Mouse (Mus musculus): ENCODE measurements around the gene Apbb2. TPM values are rescaled to one million over a fixed set of nuclear protein-coding genes. Genes with fewer than 3 reads are reported as not detected.
A peak's percentile ranks its signal among the peaks of the same experiment; 100 is the strongest.

The Apbb2 gene
- polyA plus RNA-seq, 1 experiment, result 36.1 TPM

- peak in 1 of 2 experiments; percentile 30 for DNase-seq
- Histone ChIP-seq H3K4me1 (ENCODE audit: control insufficient read depth, insufficient read depth, low read length) (peaks cover 5% of the 10 kb centered on the region), H3K27ac (ENCODE audit: insufficient read depth, low read length) (no peak overlapping the region), H3K4me3 (replicated peaks; ENCODE audit: insufficient read depth, low read depth, low read length) (no peak overlapping the region), H3K27me3 (ENCODE audit: control insufficient read depth, insufficient read depth, low read length) (no peaks in the 10 kb centered on the region)
- 46% methylated on average over 7 of the region's 7 CpGs for WGBS
- no peak for TF ChIP-seq POLR2A (IDR thresholded peaks at IDR 0.05; ENCODE audit: borderline replicate concordance, insufficient read depth, low read length)
- no peak for TF ChIP-seq CTCF (IDR thresholded peaks at IDR 0.05; ENCODE audit: borderline replicate concordance, insufficient read depth, low read depth, low read length)
Observed at GRCm38 (mm10) chr5:66338583-66338982, 280.0 kb downstream of the Apbb2 start.

DNA sequence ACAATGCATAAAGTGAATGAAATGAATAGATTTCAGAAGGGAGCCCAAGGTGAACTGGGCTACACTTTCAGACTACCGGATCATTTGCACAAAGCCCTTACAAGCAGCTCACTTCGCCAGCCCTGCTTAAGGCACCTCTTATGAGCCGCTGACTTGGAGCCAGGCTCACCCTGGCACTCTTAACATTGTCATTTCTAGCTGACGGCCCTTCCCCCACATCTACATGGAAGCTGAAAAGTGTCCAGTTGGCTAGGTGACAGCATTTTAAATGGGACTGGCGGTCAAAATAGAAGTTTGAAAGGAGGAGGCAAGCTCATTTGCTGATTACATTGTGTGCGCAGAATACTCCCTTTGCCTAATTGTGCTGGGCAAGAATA lies 280.6 kb downstream of the Apbb2 start:
- H3K27me3 ChIP-seq (ENCODE audit: control insufficient read depth, insufficient read depth, low read length), result no peaks in the 10 kb centered on the region
- H3K27ac ChIP-seq (ENCODE audit: insufficient read depth, low read length), result no peak overlapping the region
- peak; percentile 50 to 55 for DNase-seq
- WGBS, result 9% methylated on average over 6 of the region's 6 CpGs
- peaks cover 5% of the 10 kb centered on the region for H3K4me1 ChIP-seq (ENCODE audit: control insufficient read depth, insufficient read depth, low read length)
- no peak for TF ChIP-seq CTCF (IDR thresholded peaks at IDR 0.05; ENCODE audit: borderline replicate concordance, insufficient read depth, low read depth, low read length)
- TF ChIP-seq POLR2A (IDR thresholded peaks at IDR 0.05; ENCODE audit: borderline replicate concordance, insufficient read depth, low read length), result no peak
- peak overlapping the region; percentile 51 for H3K4me3 ChIP-seq (replicated peaks; ENCODE audit: insufficient read depth, low read depth, low read length)

GRCm38 (mm10) chr5:66337025-66337968 lies 281.3 kb downstream of the Apbb2 start:
- Histone ChIP-seq H3K27ac (ENCODE audit: insufficient read depth, low read length) (no peak overlapping the region), H3K4me3 (replicated peaks; ENCODE audit: insufficient read depth, low read depth, low read length) (peak overlapping the region; percentile 51), H3K4me1 (ENCODE audit: control insufficient read depth, insufficient read depth, low read length) (peaks cover 5% of the 10 kb centered on the region), H3K27me3 (ENCODE audit: control insufficient read depth, insufficient read depth, low read length) (no peaks in the 10 kb centered on the region)
- TF ChIP-seq CTCF (IDR thresholded peaks at IDR 0.05; ENCODE audit: borderline replicate concordance, insufficient read depth, low read depth, low read length), result no peak
- no peak for TF ChIP-seq POLR2A (IDR thresholded peaks at IDR 0.05; ENCODE audit: borderline replicate concordance, insufficient read depth, low read length)
- 13% methylated on average over 38 of the region's 38 CpGs for WGBS
- DNase-seq, result peak; percentile 58 to 61

GRCm38 (mm10) chr5:66330806-66331205 lies 287.8 kb downstream of the Apbb2 start:
- H3K27me3 ChIP-seq (ENCODE audit: control insufficient read depth, insufficient read depth, low read length), result no peaks in the 10 kb centered on the region
- no peak for DNase-seq
- H3K4me3 ChIP-seq (replicated peaks; ENCODE audit: insufficient read depth, low read depth, low read length), result no peak overlapping the region
- H3K4me1 ChIP-seq (ENCODE audit: control insufficient read depth, insufficient read depth, low read length), result peaks cover under 1% of the 10 kb centered on the region; the same call in 1 of the 2 replicates
- 96% methylated on average over 6 of the region's 6 CpGs for WGBS
- H3K27ac ChIP-seq (ENCODE audit: insufficient read depth, low read length), result no peak overlapping the region
- TF ChIP-seq POLR2A (IDR thresholded peaks at IDR 0.05; ENCODE audit: borderline replicate concordance, insufficient read depth, low read length), result no peak
- no peak for TF ChIP-seq CTCF (IDR thresholded peaks at IDR 0.05; ENCODE audit: borderline replicate concordance, insufficient read depth, low read depth, low read length)

DNA sequence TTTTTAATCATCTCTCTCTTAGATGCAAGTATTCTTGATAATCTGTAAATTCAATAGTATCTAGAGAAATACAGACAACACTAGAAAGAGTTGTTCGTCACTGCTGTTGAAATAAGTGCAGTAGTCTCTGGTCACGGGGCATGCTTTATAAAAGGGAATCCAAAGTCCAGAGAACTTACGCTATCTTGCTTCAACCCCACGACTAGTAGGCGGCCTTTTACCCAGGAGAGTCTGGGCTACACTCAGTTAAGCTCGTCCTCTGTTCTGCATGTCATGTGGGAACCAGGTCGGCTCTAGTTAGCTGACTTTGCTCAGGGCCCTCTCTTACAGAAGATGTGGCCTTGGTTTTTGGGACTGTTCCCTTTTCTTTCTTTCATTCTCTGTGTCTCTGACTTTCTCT lies 289.8 kb downstream of the Apbb2 start:
- WGBS, result 83% methylated on average over 7 of the region's 7 CpGs
- Histone ChIP-seq H3K27ac (ENCODE audit: insufficient read depth, low read length) (no peak overlapping the region), H3K27me3 (ENCODE audit: control insufficient read depth, insufficient read depth, low read length) (no peaks in the 10 kb centered on the region), H3K4me1 (ENCODE audit: control insufficient read depth, insufficient read depth, low read length) (peaks cover 12% of the 10 kb centered on the region), H3K4me3 (replicated peaks; ENCODE audit: insufficient read depth, low read depth, low read length) (no peak overlapping the region)
- DNase-seq, result no peak
- TF ChIP-seq POLR2A (IDR thresholded peaks at IDR 0.05; ENCODE audit: borderline replicate concordance, insufficient read depth, low read length) (no peak), CTCF (IDR thresholded peaks at IDR 0.05; ENCODE audit: borderline replicate concordance, insufficient read depth, low read depth, low read length) (no peak)

DNA sequence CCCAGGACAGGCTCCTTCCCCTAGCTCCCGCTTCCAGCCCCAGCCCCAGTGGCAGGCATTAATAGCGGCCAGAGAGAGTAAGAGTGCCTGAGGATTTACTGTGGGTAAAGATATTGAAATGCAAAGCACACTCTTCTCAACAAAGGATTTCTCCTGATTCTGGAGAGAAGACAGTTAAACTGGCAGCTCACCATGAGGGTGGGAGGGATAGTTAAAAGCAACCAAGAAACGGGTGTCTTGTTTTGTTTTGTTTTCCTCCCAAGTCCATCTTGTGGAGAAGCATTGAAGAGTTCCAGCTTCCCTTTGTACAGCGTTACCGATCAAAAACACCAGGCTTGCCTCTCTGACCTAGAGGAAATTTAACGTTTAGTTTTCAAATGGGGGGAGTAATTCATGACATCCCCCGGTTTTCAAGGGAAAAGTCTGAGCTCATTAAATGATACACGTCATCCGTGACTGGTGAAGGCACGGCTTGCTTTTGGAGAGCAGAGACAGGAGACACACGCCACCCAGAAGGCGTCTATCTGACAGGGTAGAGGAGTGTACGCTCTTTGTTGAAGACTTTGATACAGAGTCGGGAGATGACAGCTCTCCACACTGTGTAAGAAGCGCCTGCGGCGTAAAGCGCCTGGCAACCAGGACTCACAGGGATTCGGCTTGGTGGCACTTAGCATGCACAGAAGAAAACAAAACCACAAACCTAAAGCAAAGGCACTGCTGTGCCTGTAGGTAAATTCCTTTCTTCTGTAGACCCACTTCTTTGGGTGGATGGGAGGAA lies 290.4 kb downstream of the Apbb2 start:
- Histone ChIP-seq H3K4me3 (replicated peaks; ENCODE audit: insufficient read depth, low read depth, low read length) (no peak overlapping the region), H3K27ac (ENCODE audit: insufficient read depth, low read length) (no peak overlapping the region), H3K27me3 (ENCODE audit: control insufficient read depth, insufficient read depth, low read length) (no peaks in the 10 kb centered on the region), H3K4me1 (ENCODE audit: control insufficient read depth, insufficient read depth, low read length) (peaks cover 14% of the 10 kb centered on the region)
- DNase-seq, result no peak
- 53% methylated on average over 19 of the region's 19 CpGs for WGBS
- TF ChIP-seq CTCF (IDR thresholded peaks at IDR 0.05; ENCODE audit: borderline replicate concordance, insufficient read depth, low read depth, low read length), result no peak
- no peak for TF ChIP-seq POLR2A (IDR thresholded peaks at IDR 0.05; ENCODE audit: borderline replicate concordance, insufficient read depth, low read length)

DNA sequence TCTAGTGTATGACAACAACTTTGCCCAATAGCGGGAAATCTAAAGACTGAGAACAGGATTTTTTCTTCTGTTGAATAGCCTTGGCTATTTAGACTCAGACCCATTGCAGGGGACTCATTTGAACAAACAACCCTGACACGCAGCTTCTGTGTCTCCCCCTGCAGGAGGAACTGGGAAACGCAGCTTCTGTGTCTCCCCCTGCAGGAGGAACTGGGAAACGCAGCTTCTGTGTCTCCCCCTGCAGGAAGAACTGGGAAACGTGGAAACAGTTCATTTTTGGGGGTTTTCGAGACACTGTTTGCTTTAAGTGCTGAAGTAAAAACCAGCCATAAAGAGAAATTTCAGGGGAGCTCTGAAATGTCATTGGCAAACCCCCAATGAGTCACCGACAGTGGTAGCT lies 292.2 kb downstream of the Apbb2 start:
- no peak for DNase-seq
- Histone ChIP-seq H3K27me3 (ENCODE audit: control insufficient read depth, insufficient read depth, low read length) (no peaks in the 10 kb centered on the region), H3K4me1 (ENCODE audit: control insufficient read depth, insufficient read depth, low read length) (peaks cover 15% of the 10 kb centered on the region), H3K4me3 (replicated peaks; ENCODE audit: insufficient read depth, low read depth, low read length) (no peak overlapping the region), H3K27ac (ENCODE audit: insufficient read depth, low read length) (no peak overlapping the region)
- WGBS, result 80% methylated on average over 7 of the region's 7 CpGs
- TF ChIP-seq CTCF (IDR thresholded peaks at IDR 0.05; ENCODE audit: borderline replicate concordance, insufficient read depth, low read depth, low read length) (peak; percentile 61), POLR2A (IDR thresholded peaks at IDR 0.05; ENCODE audit: borderline replicate concordance, insufficient read depth, low read length) (no peak)
